Mouse (Mus musculus) testis, adult 2 months (tissue): ENCODE results near the gene Keap1. TPM values are rescaled to one million over a fixed set of nuclear protein-coding genes. Genes with fewer than 3 reads are reported as not detected.

Source experiments
- H3K27ac ChIP-seq: fragments of 200-500 bp; 2 replicates; pipeline ENCODE4 v1.5.1; 2012; ENCODE audit warnings: low read depth, low read length; ENCODE audit not compliant: control insufficient read depth, insufficient read depth
- H3K27me3 ChIP-seq: fragments of 200-500 bp; 2 replicates; pipeline ENCODE4 v1.6.1; 2012; ENCODE audit warnings: mild to moderate bottlenecking, low read length, moderate library complexity; ENCODE audit not compliant: control insufficient read depth, insufficient read depth
- H3K36me3 ChIP-seq: fragments of 200-500 bp; 2 replicates; pipeline ENCODE4 v1.6.1; 2012; ENCODE audit warnings: mild to moderate bottlenecking, low read length; ENCODE audit not compliant: control insufficient read depth, insufficient read depth
- H3K4me1 ChIP-seq: fragments of 200-500 bp; 2 replicates; pipeline ENCODE4 v1.6.1; 2012; ENCODE audit warnings: low read length; ENCODE audit not compliant: control insufficient read depth, insufficient read depth
- H3K4me3 ChIP-seq: fragments of 200-500 bp; 2 replicates; pipeline ENCODE4 v1.5.1; 2012; ENCODE audit warnings: low read depth, mild to moderate bottlenecking, low read length, moderate library complexity, mixed read lengths; ENCODE audit not compliant: control insufficient read depth
- CTCF ChIP-seq: fragments of 200-500 bp; IDR thresholded peaks from 2 replicates; pipeline ENCODE4 v1.5.1; 2012; ENCODE audit warnings: low read depth, mild to moderate bottlenecking, inconsistent platforms, low read length, moderate library complexity; ENCODE audit not compliant: control insufficient read depth, insufficient read depth, insufficient replicate concordance
- POLR2A ChIP-seq: fragments of 200-500 bp; IDR thresholded peaks from 2 replicates; pipeline ENCODE4 v1.6.1; 2012; ENCODE audit warnings: low read depth, mild to moderate bottlenecking, inconsistent platforms, low read length, moderate library complexity; ENCODE audit not compliant: control insufficient read depth
- polyA plus RNA-seq: library from polyadenylated mRNA; depleted of rRNA; stranded (reverse); fragments of >200 nt; gene quantifications from 2 replicates; pipeline ENCODE4 v1.2.3, GENCODE M21; 2012

Gene Keap1
- polyA plus RNA-seq, 1 experiment, result 46.9 TPM

- H3K36me3 ChIP-seq, result no peaks in the 10 kb centered on the region
- H3K4me3 ChIP-seq, result peak overlapping the region; percentile 60
- peaks cover 22% of the 10 kb centered on the region for H3K4me1 ChIP-seq
- no peak overlapping the region for H3K27ac ChIP-seq
- TF ChIP-seq POLR2A (no peak), CTCF (no peak)
- no peaks in the 10 kb centered on the region for H3K27me3 ChIP-seq
Measured at GRCm38 (mm10) chr9:21235341-21235740, 3.8 kb downstream of the Keap1 start.

- no peaks in the 10 kb centered on the region for H3K27me3 ChIP-seq
- H3K36me3 ChIP-seq, result no peaks in the 10 kb centered on the region
- peaks cover 18% of the 10 kb centered on the region for H3K4me1 ChIP-seq
- peak overlapping the region; percentile 60 for H3K4me3 ChIP-seq
- TF ChIP-seq CTCF, result no peak
- no peak for TF ChIP-seq POLR2A
- H3K27ac ChIP-seq, result no peak overlapping the region
Measured at GRCm38 (mm10) chr9:21233805-21234204, 5.4 kb downstream of the Keap1 start.

GRCm38 (mm10) chr9:21233366-21233765 lies 5.8 kb downstream of the Keap1 start:
- Histone ChIP-seq H3K4me3 (peak overlapping the region; percentile 60), H3K27me3 (no peaks in the 10 kb centered on the region), H3K27ac (no peak overlapping the region), H3K4me1 (peaks cover 18% of the 10 kb centered on the region), H3K36me3 (no peaks in the 10 kb centered on the region)
- no peak for TF ChIP-seq CTCF
- no peak; the same call in 1 of the 2 replicates for TF ChIP-seq POLR2A

GRCm38 (mm10) chr9:21232867-21233266 lies 6.3 kb downstream of the Keap1 start:
- Histone ChIP-seq H3K27me3 (no peaks in the 10 kb centered on the region), H3K36me3 (no peaks in the 10 kb centered on the region), H3K4me1 (peaks cover 14% of the 10 kb centered on the region), H3K27ac (no peak overlapping the region), H3K4me3 (peak overlapping the region; percentile 60)
- TF ChIP-seq POLR2A, result no peak
- TF ChIP-seq CTCF, result no peak

- Histone ChIP-seq H3K4me3 (peak overlapping the region; percentile 53), H3K27ac (no peak overlapping the region), H3K4me1 (peaks cover 6% of the 10 kb centered on the region), H3K36me3 (no peaks in the 10 kb centered on the region), H3K27me3 (no peaks in the 10 kb centered on the region)
- TF ChIP-seq POLR2A (no peak), CTCF (no peak)
Measured at GRCm38 (mm10) chr9:21231551-21231950, 7.6 kb downstream of the Keap1 start.

- Histone ChIP-seq H3K4me1 (peaks cover 3% of the 10 kb centered on the region; the same call in 1 of the 2 replicates), H3K27ac (no peak overlapping the region), H3K4me3 (peak overlapping the region; percentile 1; the same call in 1 of the 2 replicates), H3K27me3 (no peaks in the 10 kb centered on the region), H3K36me3 (no peaks in the 10 kb centered on the region)
- TF ChIP-seq POLR2A (no peak; the same call in 1 of the 2 replicates), CTCF (no peak)
Measured at GRCm38 (mm10) chr9:21227342-21227741, 11.8 kb downstream of the Keap1 start.

- no peak for TF ChIP-seq CTCF
- no peak for TF ChIP-seq POLR2A
- H3K27ac ChIP-seq, result no peak overlapping the region
Measured at GRCm38 (mm10) chr9:21225415-21225758, 13.8 kb downstream of the Keap1 start.

More at GRCm38 (mm10) chr9:21225415-21225758, 13.8 kb downstream of the Keap1 start:
- H3K36me3 ChIP-seq, result no peaks in the 10 kb centered on the region
- no peak overlapping the region for H3K4me3 ChIP-seq
- no peaks in the 10 kb centered on the region for H3K27me3 ChIP-seq
- peaks cover 4% of the 10 kb centered on the region for H3K4me1 ChIP-seq
